Mouse (Mus musculus): ENCODE measurements around the gene Inka2.

GRCm38 (mm10) chr3:105711741-105712140, 7.3 kb downstream of the Inka2 start:
- TF ChIP-seq CTCF (IDR thresholded peaks at IDR 0.05; ENCODE audit: borderline replicate concordance, extremely low read depth, insufficient read depth, insufficient read length) (no peak), POLR2A (IDR thresholded peaks at IDR 0.05; ENCODE audit: borderline replicate concordance, extremely low read depth, insufficient read depth, insufficient read length, poor library complexity, severe bottlenecking) (no peak)

All from brain, embryonic 14.5 days (tissue).